Mouse (Mus musculus): ENCODE measurements around the gene Gm45713. TPM values are rescaled to one million over a fixed set of nuclear protein-coding genes. Genes with fewer than 3 reads are reported as not detected.
"Not testable (repeated sequence)": the region's sequence is repeated elsewhere in the genome, so short reads cannot be mapped to it uniquely, and the experiment has no call there.

The Gm45713 gene
- polyA plus RNA-seq, 1 experiment from 2014 or later: not detected

GRCm38 (mm10) chr7:45118336-45118735 is 17.7 kb downstream of the Gm45713 start:
- Histone ChIP-seq H3K9ac (replicated peaks) (no peak overlapping the region), H3K36me3 (peaks cover 57% of the 10 kb centered on the region), H3K4me1 (replicated peaks) (peaks cover 21% of the 10 kb centered on the region), H3K27me3 (no peaks in the 10 kb centered on the region), H3K4me2 (replicated peaks) (no peak overlapping the region), H3K9me3 (no peaks in the 10 kb centered on the region), H3K27ac (no peak overlapping the region), H3K4me3 (replicated peaks) (no peak overlapping the region)
- WGBS: 95% methylated on average over 6 of the region's 6 CpGs
- ATAC-seq: no peak

GRCm38 (mm10) chr7:45117566-45117965 is 18.5 kb downstream of the Gm45713 start:
- no peak overlapping the region for H3K4me3 ChIP-seq (replicated peaks)
- WGBS: 80% methylated on average over 8 of the region's 8 CpGs
- H3K27me3 ChIP-seq: no peaks in the 10 kb centered on the region
- H3K4me1 ChIP-seq (replicated peaks): peaks cover 13% of the 10 kb centered on the region
- no peak for ATAC-seq
- no peaks in the 10 kb centered on the region for H3K9me3 ChIP-seq
- no peak overlapping the region for H3K27ac ChIP-seq
- no peak overlapping the region for H3K9ac ChIP-seq (replicated peaks)
- no peak overlapping the region for H3K4me2 ChIP-seq (replicated peaks)
- H3K36me3 ChIP-seq: peaks cover 50% of the 10 kb centered on the region

DNA sequence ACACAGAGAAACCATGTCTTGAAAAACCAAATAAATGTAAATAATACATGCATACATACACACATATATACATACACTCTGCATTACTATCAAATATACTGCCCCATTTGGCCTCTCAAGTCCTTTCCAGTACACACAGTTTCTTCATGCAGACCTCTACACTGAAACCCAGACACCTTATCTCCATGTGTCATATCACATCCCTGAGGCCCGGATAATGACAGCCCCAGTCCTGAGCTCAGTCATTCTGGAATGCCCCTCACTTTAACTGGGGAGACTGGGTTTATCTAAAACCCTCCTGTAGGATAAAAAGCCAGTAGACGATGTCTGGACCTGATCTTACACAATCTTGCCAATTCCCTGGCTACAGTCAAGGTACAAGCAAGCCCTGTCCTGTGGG is 22.6 kb downstream of the Gm45713 start:
- no peak for ATAC-seq
- H3K27ac ChIP-seq: no peak overlapping the region
- no peak overlapping the region for H3K4me2 ChIP-seq (replicated peaks)
- WGBS: 88% methylated on average over 2 of the region's 2 CpGs
- no peaks in the 10 kb centered on the region for H3K4me1 ChIP-seq (replicated peaks)
- H3K9ac ChIP-seq (replicated peaks): no peak overlapping the region
- H3K27me3 ChIP-seq: no peaks in the 10 kb centered on the region
- H3K9me3 ChIP-seq: no peaks in the 10 kb centered on the region
- no peak overlapping the region for H3K4me3 ChIP-seq (replicated peaks)
- H3K36me3 ChIP-seq: peaks cover 12% of the 10 kb centered on the region

DNA sequence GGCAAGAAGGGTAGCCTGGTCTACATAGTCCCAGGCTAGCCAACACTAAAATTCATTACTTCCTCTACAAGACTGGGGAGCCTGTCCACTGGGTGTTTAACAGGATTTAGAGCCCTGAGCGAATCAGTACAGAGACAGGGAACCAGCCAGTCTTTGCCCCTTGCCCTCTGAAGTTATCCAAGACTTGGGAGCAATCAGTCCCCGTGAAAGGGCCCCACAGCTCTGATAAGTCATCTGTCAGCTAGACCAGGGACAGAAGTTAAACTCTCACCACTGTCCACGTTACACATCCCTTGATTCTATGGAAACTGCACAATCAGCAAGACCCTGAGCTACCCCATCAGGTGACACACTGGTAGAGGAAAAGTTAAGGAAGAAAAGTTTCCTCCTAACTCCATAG is 23.5 kb downstream of the Gm45713 start:
- H3K9me3 ChIP-seq: no peaks in the 10 kb centered on the region
- H3K4me3 ChIP-seq (replicated peaks): no peak overlapping the region
- H3K4me1 ChIP-seq (replicated peaks): no peaks in the 10 kb centered on the region
- no peak overlapping the region for H3K4me2 ChIP-seq (replicated peaks)
- no peaks in the 10 kb centered on the region for H3K27me3 ChIP-seq
- 73% methylated on average over 3 of the region's 3 CpGs for WGBS
- ATAC-seq: no peak
- H3K27ac ChIP-seq: no peak overlapping the region
- peaks cover 4% of the 10 kb centered on the region for H3K36me3 ChIP-seq
- H3K9ac ChIP-seq (replicated peaks): no peak overlapping the region

DNA sequence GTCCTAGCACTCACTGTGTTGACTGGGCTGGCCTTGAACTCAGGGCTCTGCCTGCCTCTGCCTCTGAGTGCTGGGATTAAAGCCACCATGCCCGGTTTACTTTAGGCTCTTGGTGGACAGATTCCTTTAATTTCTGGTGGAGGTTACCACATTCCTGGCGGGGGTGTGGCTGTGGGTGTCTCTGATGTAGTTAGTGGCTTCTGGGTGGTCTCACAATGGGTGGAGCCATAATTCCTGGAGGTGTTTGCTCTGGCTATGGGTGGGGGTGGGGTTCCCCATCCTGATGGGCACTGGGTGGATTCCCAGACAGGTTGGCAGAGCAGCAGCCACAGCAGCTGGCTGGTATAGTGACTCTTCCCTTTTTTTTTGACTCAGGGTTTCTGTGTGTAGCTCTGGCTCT is 24.1 kb downstream of the Gm45713 start:
- 74% methylated on average over 2 of the region's 2 CpGs for WGBS
- ATAC-seq: no peak
- no peak overlapping the region for H3K27ac ChIP-seq
- H3K27me3 ChIP-seq: no peaks in the 10 kb centered on the region
- H3K36me3 ChIP-seq: no peaks in the 10 kb centered on the region
- no peak overlapping the region for H3K4me3 ChIP-seq (replicated peaks)
- no peaks in the 10 kb centered on the region for H3K4me1 ChIP-seq (replicated peaks)
- H3K9ac ChIP-seq (replicated peaks): no peak overlapping the region
- H3K9me3 ChIP-seq: no peaks in the 10 kb centered on the region
- H3K4me2 ChIP-seq (replicated peaks): no peak overlapping the region

GRCm38 (mm10) chr7:45110089-45110488 is 25.9 kb downstream of the Gm45713 start:
- not testable (repeated sequence) for H3K9ac ChIP-seq (replicated peaks); H3K27me3 ChIP-seq; H3K4me2 ChIP-seq (replicated peaks); H3K9me3 ChIP-seq; H3K27ac ChIP-seq; H3K4me1 ChIP-seq (replicated peaks); H3K4me3 ChIP-seq (replicated peaks); ATAC-seq; H3K36me3 ChIP-seq
- 94% methylated on average over 4 of the region's 4 CpGs for WGBS

DNA sequence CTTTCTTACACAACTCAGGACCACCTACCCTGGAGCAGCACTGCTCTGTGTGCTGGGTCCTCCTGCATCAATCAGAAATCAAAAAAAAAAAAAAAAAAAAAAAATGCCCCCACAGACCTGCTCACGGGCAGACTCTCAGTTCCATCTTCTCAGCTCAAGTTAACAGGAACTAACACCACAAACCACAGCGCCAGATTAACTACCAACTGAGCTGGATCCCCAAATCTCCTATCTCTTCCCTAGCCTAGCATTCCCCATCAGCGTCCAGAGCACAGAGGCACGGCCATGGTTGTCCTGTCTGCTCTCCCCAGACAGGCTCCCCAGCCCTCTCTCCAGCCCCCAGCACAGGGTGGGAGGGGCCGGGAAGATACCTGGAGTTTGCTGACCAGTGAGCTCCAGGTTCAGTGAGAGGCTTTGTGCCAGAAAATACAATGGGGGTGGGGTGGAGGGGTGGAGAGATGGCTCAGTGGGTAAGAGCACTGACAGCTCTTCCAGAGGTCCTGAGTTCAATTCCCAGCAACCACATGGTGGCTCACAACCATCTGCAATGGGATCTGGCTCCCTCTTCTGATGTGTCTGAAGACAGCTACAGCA is 28.9 kb downstream of the Gm45713 start:
- ATAC-seq: no peak
- H3K4me2 ChIP-seq (replicated peaks): no peak overlapping the region
- no peaks in the 10 kb centered on the region for H3K9me3 ChIP-seq
- H3K27ac ChIP-seq: no peak overlapping the region
- H3K36me3 ChIP-seq: no peaks in the 10 kb centered on the region
- H3K27me3 ChIP-seq: no peaks in the 10 kb centered on the region
- 0 out of 2 replicates have a peak, but pooled peaks cover 4% of the 10 kb centered on the region for H3K4me1 ChIP-seq (replicated peaks)
- H3K9ac ChIP-seq (replicated peaks): no peak overlapping the region
- no peak overlapping the region for H3K4me3 ChIP-seq (replicated peaks)
- WGBS: 47% methylated on average over 5 of the region's 5 CpGs

DNA sequence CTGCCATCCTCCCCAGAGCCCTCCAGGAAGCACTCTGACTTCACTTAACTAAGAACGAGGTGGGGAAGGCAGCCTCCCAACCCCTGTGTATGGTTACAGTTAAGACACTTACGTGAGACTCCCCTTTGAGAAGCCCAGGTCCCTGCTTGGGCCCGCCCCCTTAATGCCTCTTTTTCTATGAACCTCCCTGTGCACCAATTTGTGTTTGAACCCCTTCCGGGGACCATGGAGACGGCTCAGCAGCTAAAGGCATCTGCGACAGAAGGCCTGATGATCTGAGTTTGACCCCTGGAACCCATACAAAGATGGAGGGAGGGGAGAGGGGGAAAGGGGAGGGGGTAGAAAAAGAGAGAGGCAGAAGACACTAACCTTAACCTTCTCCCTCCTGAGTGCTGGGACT is 29.6 kb downstream of the Gm45713 start:
- Histone ChIP-seq H3K27me3 (no peaks in the 10 kb centered on the region), H3K36me3 (no peaks in the 10 kb centered on the region), H3K4me1 (replicated peaks) (0 out of 2 replicates have a peak, but pooled peaks cover 4% of the 10 kb centered on the region), H3K4me3 (replicated peaks) (no peak overlapping the region), H3K27ac (no peak overlapping the region), H3K9me3 (no peaks in the 10 kb centered on the region), H3K9ac (replicated peaks) (no peak overlapping the region), H3K4me2 (replicated peaks) (no peak overlapping the region)
- 19% methylated on average over 6 of the region's 6 CpGs for WGBS
- no peak for ATAC-seq

DNA sequence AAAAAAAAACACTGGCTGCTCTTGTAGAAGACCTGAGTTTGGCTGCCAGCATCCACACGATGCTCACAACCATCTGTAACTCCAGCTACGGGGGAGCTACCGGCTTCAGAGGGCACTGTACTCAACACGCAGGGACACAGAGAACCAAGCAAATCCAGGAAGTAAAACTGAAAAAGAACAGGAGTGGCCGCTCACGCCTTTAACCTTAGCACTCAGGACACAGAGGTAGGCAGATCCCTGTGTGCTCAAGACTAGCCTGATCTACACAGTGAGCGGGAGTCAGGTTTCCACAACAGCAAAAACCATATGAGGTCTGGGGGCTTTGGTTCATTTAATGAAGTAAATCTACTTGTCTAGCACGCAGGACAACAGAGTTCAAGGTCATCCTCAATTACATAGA is 30.5 kb downstream of the Gm45713 start:
- H3K36me3 ChIP-seq: no peaks in the 10 kb centered on the region
- no peaks in the 10 kb centered on the region for H3K27me3 ChIP-seq
- no peak overlapping the region for H3K9ac ChIP-seq (replicated peaks)
- no peaks in the 10 kb centered on the region for H3K9me3 ChIP-seq
- H3K27ac ChIP-seq: no peak overlapping the region
- 80% methylated on average over 8 of the region's 8 CpGs for WGBS
- no peak overlapping the region for H3K4me2 ChIP-seq (replicated peaks)
- no peak overlapping the region for H3K4me3 ChIP-seq (replicated peaks)
- no peak for ATAC-seq
- 0 out of 2 replicates have a peak, but pooled peaks cover 4% of the 10 kb centered on the region for H3K4me1 ChIP-seq (replicated peaks)

DNA sequence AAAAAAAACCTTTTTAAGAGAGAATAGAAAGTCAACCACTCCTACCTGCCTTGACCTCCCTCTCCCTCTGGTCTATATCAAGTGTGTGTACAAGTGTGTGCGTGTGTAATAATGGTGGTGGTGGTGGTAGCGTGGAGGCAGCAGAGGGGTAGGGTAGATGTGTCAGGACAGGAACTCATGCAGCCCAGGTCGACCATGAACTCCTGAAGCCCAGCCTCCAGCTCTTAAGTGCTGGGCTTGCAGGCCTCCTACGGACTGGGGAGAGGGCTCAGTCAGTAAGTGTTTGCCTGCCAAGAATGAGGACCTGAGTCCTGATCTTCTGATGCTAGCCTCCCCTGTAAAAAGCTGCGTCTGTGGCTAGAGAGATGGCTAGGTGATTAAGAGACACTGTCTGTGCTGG is 31.1 kb downstream of the Gm45713 start:
- Histone ChIP-seq H3K4me3 (replicated peaks) (no peak overlapping the region), H3K9ac (replicated peaks) (no peak overlapping the region), H3K27me3 (no peaks in the 10 kb centered on the region), H3K4me1 (replicated peaks) (0 out of 2 replicates have a peak, but pooled peaks cover 4% of the 10 kb centered on the region), H3K4me2 (replicated peaks) (no peak overlapping the region), H3K27ac (no peak overlapping the region), H3K36me3 (no peaks in the 10 kb centered on the region), H3K9me3 (no peaks in the 10 kb centered on the region)
- 84% methylated on average over 5 of the region's 5 CpGs for WGBS
- no peak for ATAC-seq

DNA sequence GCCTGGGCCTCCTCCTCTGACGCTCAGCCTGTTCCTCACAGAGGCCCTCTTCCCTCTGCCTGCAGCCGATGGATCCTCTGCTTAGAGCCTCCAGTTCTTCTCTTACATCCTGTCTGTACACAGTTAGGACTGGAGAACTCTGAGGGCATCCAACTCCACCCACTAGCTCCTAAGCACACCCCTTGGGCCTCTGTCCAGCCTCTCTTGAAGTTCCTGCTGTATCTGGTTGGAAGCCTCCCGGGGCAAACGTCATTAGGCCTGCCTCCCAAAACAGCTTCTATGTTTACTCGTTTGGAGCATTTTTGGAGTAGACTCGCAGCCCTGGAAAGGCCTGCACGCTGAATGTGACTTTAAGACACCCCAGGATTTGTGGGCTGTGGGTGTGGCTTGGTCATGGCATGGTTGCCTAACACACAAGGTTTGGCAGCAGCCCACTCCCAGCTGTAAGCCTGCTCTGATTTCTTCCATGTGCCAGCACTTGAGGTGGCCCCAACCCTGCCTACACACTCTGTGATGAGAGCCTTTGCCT is 32.3 kb downstream of the Gm45713 start, which contains the start of gene Fcgrt:
TSS of gene Fcgrt (minus strand) at position 200 of the 529 bp plus-strand sequence.
- H3K4me3 ChIP-seq (replicated peaks): no peak within 1 kb of the TSS
- H3K4me1 ChIP-seq (replicated peaks): 0 out of 2 replicates have a peak, but pooled peaks cover 4% of the 10 kb centered on the region
- H3K9ac ChIP-seq (replicated peaks): no peak within 1 kb of the TSS
- H3K36me3 ChIP-seq: no peaks in the 10 kb centered on the region
- no peaks in the 10 kb centered on the region for H3K27me3 ChIP-seq
- 76% methylated on average over 7 of the region's 7 CpGs for WGBS
- no peak within 1 kb of the TSS for H3K27ac ChIP-seq
- no peaks in the 10 kb centered on the region for H3K9me3 ChIP-seq
- no peak for ATAC-seq
- no peak within 1 kb of the TSS for H3K4me2 ChIP-seq (replicated peaks)

DNA sequence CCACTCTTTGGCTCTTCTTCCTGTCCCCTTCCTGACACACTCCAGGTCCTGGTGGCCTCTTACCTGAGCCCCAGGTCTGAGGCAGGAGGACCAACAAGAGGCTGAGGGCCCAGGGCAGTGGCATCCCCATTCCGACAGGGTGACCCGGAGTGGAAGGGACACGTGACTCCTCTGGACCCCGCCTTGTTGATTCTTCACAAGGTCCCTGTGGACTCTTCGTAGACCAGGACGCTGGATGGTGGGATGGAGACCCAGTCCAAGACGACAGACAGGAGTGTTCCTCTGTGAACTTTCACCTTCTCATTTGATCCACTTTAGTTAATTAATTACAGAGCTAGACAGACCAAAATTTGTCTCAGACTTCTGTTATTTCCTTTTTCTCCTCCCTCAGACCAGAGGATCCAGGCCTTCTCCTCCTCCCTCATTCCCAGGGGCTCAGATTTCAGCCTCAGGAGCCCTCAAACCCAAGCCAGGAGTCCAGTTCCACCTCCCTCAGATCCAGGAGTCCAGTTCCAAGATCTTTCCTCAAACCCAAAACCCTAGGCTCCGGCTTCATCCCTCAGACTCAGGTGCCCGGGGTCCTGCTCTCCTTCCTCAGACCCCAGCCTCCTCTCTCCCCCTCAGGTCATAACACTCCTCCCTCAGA is 33.0 kb downstream of the Gm45713 start:
- 84% methylated on average over 9 of the region's 9 CpGs for WGBS
- no peaks in the 10 kb centered on the region for H3K9me3 ChIP-seq
- no peaks in the 10 kb centered on the region for H3K36me3 ChIP-seq
- 0 out of 2 replicates have a peak, but pooled peaks cover 4% of the 10 kb centered on the region for H3K4me1 ChIP-seq (replicated peaks)
- no peak for ATAC-seq
- H3K4me3 ChIP-seq (replicated peaks): no peak overlapping the region
- no peak overlapping the region for H3K27ac ChIP-seq
- no peaks in the 10 kb centered on the region for H3K27me3 ChIP-seq
- H3K4me2 ChIP-seq (replicated peaks): no peak overlapping the region
- H3K9ac ChIP-seq (replicated peaks): no peak overlapping the region
